Mouse (Mus musculus) ES-E14 (cell line): ENCODE measurements around the gene Tap1.

Experiments used
- MAFK ChIP-seq: IDR thresholded peaks from 2 replicates; pipeline ENCODE4 v1.6.1; 2014; ENCODE audit warnings: mild to moderate bottlenecking, low read depth, low read length, inconsistent platforms; ENCODE audit not compliant: insufficient read depth
- ZC3H11A ChIP-seq: IDR thresholded peaks from 2 replicates; pipeline ENCODE4 v1.6.1; 2012; ENCODE audit warnings: low read depth, mild to moderate bottlenecking, inconsistent platforms, low read length, borderline replicate concordance

DNA sequence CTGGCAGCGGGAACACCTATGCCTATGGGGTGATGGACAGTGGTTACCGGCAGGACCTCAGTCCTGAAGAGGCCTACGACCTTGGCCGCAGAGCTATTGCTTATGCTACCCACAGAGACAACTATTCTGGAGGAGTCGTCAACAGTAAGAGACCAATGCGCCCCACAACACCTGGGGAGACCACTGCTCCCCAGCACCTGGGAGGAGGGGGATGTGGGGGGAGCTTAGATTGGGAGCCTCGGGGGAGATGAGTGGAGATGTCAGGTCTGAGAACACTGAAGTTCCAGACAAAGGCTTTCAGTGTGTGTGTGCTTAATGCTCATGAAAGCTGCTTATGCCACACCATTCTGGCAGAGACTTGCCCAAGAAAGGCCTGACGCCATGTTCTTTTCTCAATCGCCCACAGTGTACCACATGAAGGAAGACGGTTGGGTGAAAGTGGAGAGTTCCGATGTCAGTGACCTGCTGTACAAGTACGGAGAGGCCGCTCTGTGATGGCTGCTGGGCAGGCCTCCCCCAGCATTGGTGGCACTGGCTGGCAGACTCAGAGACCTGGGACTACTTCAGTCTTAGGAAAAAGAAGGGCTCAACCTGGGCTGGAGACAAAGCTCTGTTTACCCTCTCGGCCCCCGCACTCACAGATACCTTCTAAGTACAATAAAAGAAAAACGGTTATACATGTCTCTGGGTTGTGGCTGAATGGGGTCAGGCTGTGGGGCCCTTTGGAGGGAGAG, 13.6 kb downstream of the Tap1 start:
- no peak for TF ChIP-seq MAFK
- TF ChIP-seq ZC3H11A: no peak
